Mouse (Mus musculus) MEL (cell line): Measurements from ENCODE around the gene Nr1d2. TPM values are rescaled to one million over a fixed set of nuclear protein-coding genes. Genes with fewer than 3 reads are reported as not detected.
A peak's percentile ranks its signal among the peaks of the same experiment; 100 is the strongest.

ENCODE experiments used
- DNase-seq: peaks from one replicate; pipeline ENCODE4 v3.0.0; 2011; ENCODE audit warnings: low read depth, low spot score
- H3K27ac ChIP-seq: 2 replicates; pipeline ENCODE4 v1.5.1; 2012; ENCODE audit warnings: low read depth, mild to moderate bottlenecking, control low read depth, low read length, moderate library complexity; ENCODE audit not compliant: control insufficient read depth
- H3K27me3 ChIP-seq, 2 experiments: fragments of 150-350 bp in 1 of 2; sonication (generic) in 1 of 2; 2 replicates each; pipeline ENCODE4 v1.6.1; 2012; ENCODE audit warnings: low read length in 2 of 2, mild to moderate bottlenecking in 2 of 2, improper control_type of control experiment in 1 of 2, moderate library complexity in 1 of 2; ENCODE audit not compliant: insufficient read depth in 2 of 2, control insufficient read depth in 1 of 2
- H3K36me3 ChIP-seq, 2 experiments: 2 replicates each; pipeline ENCODE4 v1.6.1; 2012 to 2014; ENCODE audit warnings: low read length in 2 of 2, improper control_type of control experiment in 1 of 2, inconsistent platforms in 1 of 2, mild to moderate bottlenecking in 1 of 2; ENCODE audit not compliant: insufficient read depth in 2 of 2, control insufficient read depth in 1 of 2
- H3K4me1 ChIP-seq, 2 experiments: fragments of 150-350 bp in 1 of 2; sonication (generic) in 1 of 2; 2 replicates each; pipeline ENCODE4 v1.6.1; 2012; ENCODE audit warnings: low read length in 2 of 2, improper control_type of control experiment in 1 of 2, mild to moderate bottlenecking in 1 of 2; ENCODE audit not compliant: insufficient read depth in 2 of 2, control insufficient read depth in 1 of 2
- H3K4me3 ChIP-seq, 2 experiments: fragments of 150-350 bp in 1 of 2; sonication (generic) in 1 of 2; 2 replicates each; pipeline ENCODE4 v1.5.1; 2012; ENCODE audit warnings: low read depth in 2 of 2, low read length in 2 of 2, mild to moderate bottlenecking in 2 of 2, moderate library complexity in 2 of 2, control low read depth in 1 of 2, improper control_type of control experiment in 1 of 2; ENCODE audit not compliant: control insufficient read depth in 1 of 2, insufficient read depth in 1 of 2
- H3K79me2 ChIP-seq: 2 replicates; pipeline ENCODE4 v1.6.1; 2012; ENCODE audit warnings: mild to moderate bottlenecking, low read length, moderate library complexity; ENCODE audit not compliant: control insufficient read depth, poor library complexity, insufficient read depth
- H3K9ac ChIP-seq: 2 replicates; pipeline ENCODE4 v1.6.1; 2012; ENCODE audit warnings: low read depth, mild to moderate bottlenecking, control low read depth, low read length, moderate library complexity; ENCODE audit not compliant: control insufficient read depth, poor library complexity, severe bottlenecking
- H3K9me3 ChIP-seq: fragments of 150-350 bp; sonication (generic); replicated peaks from 2 replicates; pipeline ENCODE4 v1.6.1; 2012; ENCODE audit warnings: mild to moderate bottlenecking, low read length, improper control_type of control experiment, moderate library complexity; ENCODE audit not compliant: insufficient read depth
- CHD1 ChIP-seq: IDR thresholded peaks from 2 replicates; pipeline ENCODE4 v1.6.1; 2012; ENCODE audit warnings: low read depth, mild to moderate bottlenecking, inconsistent platforms, low read length, improper control_type of control experiment
- CHD2 ChIP-seq: IDR thresholded peaks from 2 replicates; pipeline ENCODE4 v1.6.1; 2011; ENCODE audit warnings: low read length, improper control_type of control experiment
- E2F4 ChIP-seq: IDR thresholded peaks from 2 replicates; pipeline ENCODE4 v1.6.1; 2011; ENCODE audit warnings: low read depth, low read length, improper control_type of control experiment, borderline replicate concordance
- EP300 ChIP-seq, 2 experiments: IDR thresholded peaks; 2 replicates each; pipeline ENCODE4 v1.6.1; 2011; ENCODE audit warnings: improper control_type of control experiment in 2 of 2, low read length in 2 of 2, low read depth in 1 of 2, mild to moderate bottlenecking in 1 of 2
- ETS1 ChIP-seq: IDR thresholded peaks from 2 replicates; pipeline ENCODE4 v1.6.1; 2012; ENCODE audit warnings: low read depth, mild to moderate bottlenecking, inconsistent platforms, low read length, improper control_type of control experiment, moderate library complexity
- GABPA ChIP-seq: IDR thresholded peaks from 2 replicates; pipeline ENCODE4 v1.6.1; 2012; ENCODE audit warnings: low read depth, mild to moderate bottlenecking, inconsistent platforms, low read length, improper control_type of control experiment, moderate library complexity
- GATA1 ChIP-seq: IDR thresholded peaks from 2 replicates; pipeline ENCODE4 v1.6.1; 2011; ENCODE audit warnings: low read depth, low read length, improper control_type of control experiment
- JUND ChIP-seq: IDR thresholded peaks from 2 replicates; pipeline ENCODE4 v1.6.1; 2011; ENCODE audit warnings: low read depth, mild to moderate bottlenecking, improper control_type of control experiment, low read length
- KAT2A ChIP-seq: conservative IDR thresholded peaks from 2 replicates; pipeline ENCODE4 v1.6.1; 2012; ENCODE audit warnings: low read depth, low read length, improper control_type of control experiment, inconsistent platforms
- MAFK ChIP-seq: IDR thresholded peaks from 2 replicates; pipeline ENCODE4 v1.6.1; 2011; ENCODE audit warnings: low read depth, mild to moderate bottlenecking, low read length, improper control_type of control experiment, borderline replicate concordance
- MAX ChIP-seq: IDR thresholded peaks from 2 replicates; pipeline ENCODE4 v1.6.1; 2011; ENCODE audit warnings: low read length, improper control_type of control experiment
- MAZ ChIP-seq: IDR thresholded peaks from 2 replicates; pipeline ENCODE4 v1.6.1; 2012; ENCODE audit warnings: low read depth, mild to moderate bottlenecking, inconsistent platforms, low read length, improper control_type of control experiment
- MEF2A ChIP-seq: IDR thresholded peaks from 2 replicates; pipeline ENCODE4 v1.6.1; 2014; ENCODE audit warnings: low read depth, mild to moderate bottlenecking, inconsistent platforms, low read length, improper control_type of control experiment; ENCODE audit not compliant: poor library complexity, insufficient replicate concordance, severe bottlenecking; ENCODE audit errors: extremely low read depth
- MXI1 ChIP-seq: IDR thresholded peaks from 2 replicates; pipeline ENCODE4 v1.6.1; 2011; ENCODE audit warnings: mild to moderate bottlenecking, low read depth, low read length, improper control_type of control experiment
- MYC ChIP-seq: IDR thresholded peaks from 2 replicates; pipeline ENCODE4 v1.6.1; 2011; ENCODE audit warnings: low read depth, mild to moderate bottlenecking, low read length, improper control_type of control experiment, moderate library complexity
- NELFE ChIP-seq: IDR thresholded peaks from 2 replicates; pipeline ENCODE4 v1.6.1; 2011; ENCODE audit warnings: low read depth, low read length, improper control_type of control experiment
- NRF1 ChIP-seq: IDR thresholded peaks from 2 replicates; pipeline ENCODE4 v1.6.1; 2014; ENCODE audit warnings: low read depth, mild to moderate bottlenecking, inconsistent platforms, low read length, improper control_type of control experiment, moderate library complexity; ENCODE audit not compliant: poor library complexity, insufficient read depth, severe bottlenecking
- POLR2A ChIP-seq, 2 experiments: IDR thresholded peaks; 2 replicates each; pipeline ENCODE4 v1.6.1; 2011 to 2012; ENCODE audit warnings: low read length in 2 of 2, mild to moderate bottlenecking in 2 of 2, control low read depth in 1 of 2, improper control_type of control experiment in 1 of 2, low read depth in 1 of 2, moderate library complexity in 1 of 2; ENCODE audit not compliant: control insufficient read depth in 1 of 2, insufficient read depth in 1 of 2, poor library complexity in 1 of 2
- RCOR1 ChIP-seq: IDR thresholded peaks from 2 replicates; pipeline ENCODE4 v1.6.1; 2012; ENCODE audit warnings: low read depth, mild to moderate bottlenecking, inconsistent platforms, low read length, improper control_type of control experiment
- SMC3 ChIP-seq: IDR thresholded peaks from 2 replicates; pipeline ENCODE4 v1.6.1; 2011; ENCODE audit warnings: low read depth, low read length, improper control_type of control experiment
- USF1 ChIP-seq: IDR thresholded peaks from 2 replicates; pipeline ENCODE4 v1.6.1; 2014; ENCODE audit warnings: low read depth, mild to moderate bottlenecking, inconsistent platforms, low read length, improper control_type of control experiment, moderate library complexity
- USF2 ChIP-seq, 2 experiments: IDR thresholded peaks; 2 replicates each; pipeline ENCODE4 v1.6.1; 2011 to 2012; ENCODE audit warnings: improper control_type of control experiment in 2 of 2, low read length in 2 of 2, borderline replicate concordance in 1 of 2, inconsistent platforms in 1 of 2, low read depth in 1 of 2, mild to moderate bottlenecking in 1 of 2; ENCODE audit not compliant: insufficient read depth in 1 of 2
- ZC3H11A ChIP-seq: IDR thresholded peaks from 2 replicates; pipeline ENCODE4 v1.6.1; 2012; ENCODE audit warnings: low read depth, mild to moderate bottlenecking, inconsistent platforms, low read length, improper control_type of control experiment
- polyA plus RNA-seq, 2 experiments: library from polyadenylated mRNA; stranded (reverse) in 1 of 2; unstranded in 1 of 2; fragments of >175 nt in 1 of 2; fragments of >200 nt in 1 of 2; gene quantifications; 2 replicates each; pipeline versions ENCODE4 v1.2.1 to v1.2.4; 2012; ENCODE audit warnings: low replicate concordance in 2 of 2, low read depth in 1 of 2; ENCODE audit not compliant: insufficient read length in 2 of 2, insufficient read depth in 1 of 2, missing spikeins in 1 of 2
- total RNA-seq: library from RNA; depleted of rRNA; stranded (reverse); fragments of 300-350 nt; gene quantifications from 2 replicates; pipeline ENCODE4 v1.2.3, GENCODE M21; 2012

Nr1d2 gene
- total and polyA plus RNA-seq, 3 experiments = 4.9 to 6.1 TPM; not detected in 1

DNA sequence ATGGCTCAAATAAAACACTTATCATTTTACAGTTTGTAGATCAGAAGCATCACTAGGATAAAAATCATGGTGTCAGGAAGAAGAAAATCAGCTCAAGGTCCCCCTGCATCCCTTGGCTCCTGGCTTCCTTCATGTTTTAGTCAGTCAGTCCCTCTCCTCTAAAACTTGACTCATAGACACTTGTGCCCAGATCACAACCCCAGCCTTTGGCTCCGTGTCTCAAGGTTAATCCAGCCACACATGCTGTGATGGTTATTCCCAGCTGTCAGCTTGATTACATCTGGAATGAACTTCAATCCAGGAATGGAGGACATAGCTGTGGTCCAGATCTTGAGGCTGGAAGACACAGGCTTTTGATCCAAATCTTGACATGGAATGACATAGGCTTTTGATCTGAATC, 35.6 kb upstream of the Nr1d2 start:
- no peak for TF ChIP-seq SMC3
- no peaks in the 10 kb centered on the region for H3K9me3 ChIP-seq
- H3K27ac ChIP-seq = no peak overlapping the region
- peaks cover 3 to 4% of the 10 kb centered on the region in 2 experiments; a peak in 1 of 4 replicates for H3K4me1 ChIP-seq
- H3K9ac ChIP-seq = no peak overlapping the region
- H3K27me3 ChIP-seq = no peaks in the 10 kb centered on the region
- no peak for DNase-seq
- no peak overlapping the region for H3K4me3 ChIP-seq
- H3K36me3 ChIP-seq = peaks cover 2 to 5% of the 10 kb centered on the region in 2 experiments; a peak in 2 of 4 replicates
- peaks cover 25% of the 10 kb centered on the region for H3K79me2 ChIP-seq

DNA sequence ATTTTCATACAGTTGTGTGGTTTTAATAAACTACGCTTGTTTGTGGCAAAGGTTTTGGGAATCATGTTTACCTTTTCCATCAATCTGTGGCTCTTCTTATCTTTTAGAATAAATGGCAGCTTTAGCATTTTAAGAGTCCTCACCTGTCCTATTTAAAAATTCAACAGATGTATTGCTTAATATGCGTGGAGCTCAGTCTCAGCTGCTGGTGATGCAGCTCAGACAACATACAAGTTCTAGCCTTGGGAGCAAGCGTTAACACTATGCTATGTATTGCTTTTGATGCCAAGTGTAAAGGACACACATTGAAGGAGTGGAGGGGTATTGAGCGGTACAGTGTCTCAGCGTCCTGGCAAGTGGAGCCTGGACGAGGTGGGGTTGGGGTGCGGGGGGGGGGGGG, 32.7 kb upstream of the Nr1d2 start:
- peak; percentile 59 for DNase-seq
- Histone ChIP-seq H3K27ac (no peak overlapping the region), H3K9ac (peak overlapping the region; percentile 98), H3K36me3 (peaks cover 10 to 16% of the 10 kb centered on the region in 2 experiments), H3K9me3 (no peaks in the 10 kb centered on the region), H3K4me1 (peaks cover 3 to 7% of the 10 kb centered on the region in 2 experiments; a peak in 2 of 4 replicates), H3K27me3 (no peaks in the 10 kb centered on the region), H3K4me3 (peak overlapping the region; percentile 92 to 99), H3K79me2 (peaks cover 32% of the 10 kb centered on the region)
- no peak for TF ChIP-seq MAZ
- TF ChIP-seq CHD1 = 0 out of 2 replicates have a peak, but pooled peaks have one; percentile 11

GRCm38 (mm10) chr14:18270529-18271441, 31.9 kb upstream of the Nr1d2 start, which contains the start of the genes Nkiras1 and Rpl15:
Gene Nkiras1 (plus strand): TSS chr14:18271136.
Gene Rpl15 (minus strand): TSS chr14:18271391.
- no peaks in the 10 kb centered on the region for H3K27me3 ChIP-seq
- peak within 1 kb of the TSS; percentile 81 for H3K27ac ChIP-seq
- no peaks in the 10 kb centered on the region for H3K9me3 ChIP-seq
- H3K4me1 ChIP-seq = peaks cover 3 to 7% of the 10 kb centered on the region in 2 experiments; a peak in 2 of 4 replicates
- H3K79me2 ChIP-seq = peaks cover 32% of the 10 kb centered on the region
- H3K9ac ChIP-seq = peak within 1 kb of the TSS; percentile 98
- peak; percentile 99 for DNase-seq
- peaks cover 10 to 16% of the 10 kb centered on the region in 2 experiments for H3K36me3 ChIP-seq
- H3K4me3 ChIP-seq = peak within 1 kb of the TSS; percentile 92 to 99
- no peak for TF ChIP-seq GATA1
- TF ChIP-seq CHD2 = no peak
- TF ChIP-seq POLR2A (IDR thresholded peaks at IDR 0.05; ENCODE audit: control insufficient read depth in 1 of 2, insufficient read depth in 1 of 2, low read depth in 1 of 2, low read length in 2 of 2, poor library complexity in 1 of 2) = peak; percentile 90 to 93
- no peak for TF ChIP-seq ZC3H11A
- peak; percentile 85 for TF ChIP-seq KAT2A
- TF ChIP-seq CHD1 = no peak
- no peak for TF ChIP-seq SMC3
- TF ChIP-seq NELFE = peak; percentile 96
- TF ChIP-seq MAX = peak; percentile 71
- no peak for TF ChIP-seq MEF2A
- 0 out of 2 replicates have a peak, but pooled peaks have one; percentile 2 for TF ChIP-seq NRF1
- no peak for TF ChIP-seq USF2 (IDR thresholded peaks at IDR 0.05; ENCODE audit: borderline replicate concordance in 1 of 2, insufficient read depth in 1 of 2, low read depth in 1 of 2, low read length in 2 of 2)
- no peak for TF ChIP-seq EP300 (IDR thresholded peaks at IDR 0.05; ENCODE audit: low read depth in 1 of 2, low read length in 2 of 2)
- TF ChIP-seq JUND = no peak
- peak; percentile 52; the same call in 1 of the 2 replicates for TF ChIP-seq MXI1
- no peak for TF ChIP-seq E2F4
- TF ChIP-seq ETS1 = peak; percentile 18; the same call in 1 of the 2 replicates
- no peak for TF ChIP-seq GABPA
- TF ChIP-seq USF1 = no peak
- no peak for TF ChIP-seq MAFK
- TF ChIP-seq MYC = peak; percentile 87
- TF ChIP-seq RCOR1 = no peak
